8 mouse cellular contexts compared by ENCODE assay signal in the genomic region with DNA sequence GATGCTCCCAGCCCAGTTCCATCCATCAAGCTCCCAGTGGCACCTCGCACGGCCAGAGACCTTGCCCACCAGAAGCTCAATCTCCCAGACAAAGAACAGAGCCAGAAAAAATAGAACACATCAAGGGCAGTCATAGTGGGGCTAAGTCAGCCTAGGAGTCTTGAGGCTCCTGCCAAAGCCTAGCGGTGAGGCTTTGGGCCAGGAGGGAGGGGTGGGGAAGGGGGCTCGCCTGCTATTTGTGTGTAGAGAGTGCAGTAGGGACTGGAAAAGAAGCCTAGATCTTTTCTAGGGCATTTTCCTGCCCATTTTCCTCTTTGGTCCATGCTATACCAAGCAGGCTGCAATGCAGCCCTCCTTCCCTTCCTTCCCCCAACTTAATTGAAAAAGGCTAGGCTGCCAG.
DNase-seq lines count a peak whose midpoint lies in the region; ATAC-seq and TF ChIP-seq lines count a peak whose summit lies in the region.

No protein-coding gene starts in this region.

- 35% methylated on average over 4 of the region's 4 CpGs for WGBS in heart, postnatal 0 days
- WGBS in embryonic facial prominence, embryonic 13.5 days = 40% methylated on average over 4 of the region's 4 CpGs
- 16% methylated on average over 4 of the region's 4 CpGs for WGBS in hindbrain, embryonic 15.5 days
- WGBS in midbrain, embryonic 15.5 days = 29% methylated on average over 4 of the region's 4 CpGs

- no peak for TF ChIP-seq CTCF in heart, postnatal 0 days (IDR thresholded peaks at IDR 0.05; ENCODE audit: low read depth)

- H3K9ac ChIP-seq in heart, postnatal 0 days (replicated peaks; ENCODE audit: low read depth, low read length) = no peak overlapping the region
- H3K9ac ChIP-seq in embryonic facial prominence, embryonic 13.5 days = 0 out of 2 replicates have a peak overlapping the region, but pooled peaks have one; percentile 27
- H3K9ac ChIP-seq in hindbrain, embryonic 15.5 days = peak overlapping the region; percentile 5
- H3K9ac ChIP-seq in midbrain, embryonic 15.5 days = no peak overlapping the region

- DNase-seq in heart, postnatal 0 days (ENCODE audit: low spot score) = no peak
- no peak for DNase-seq in heart, postnatal 4 days
- DNase-seq in left cerebral cortex, postnatal 14 days (ENCODE audit: low spot score in 2 of 2) = no peak
- no peak for DNase-seq in testis, postnatal 10 days (ENCODE audit: low spot score)

- intact Hi-C loops in left cerebral cortex, postnatal 14 days (cut with DNase I) = no loop called here

- H3K27me3 ChIP-seq in heart, postnatal 0 days (ENCODE audit: control insufficient read depth, insufficient read depth, low read length) = no peaks in the 10 kb centered on the region
- peaks cover 10% of the 10 kb centered on the region for H3K27me3 ChIP-seq in embryonic facial prominence, embryonic 13.5 days
- H3K27me3 ChIP-seq in hindbrain, embryonic 15.5 days = no peaks in the 10 kb centered on the region
- H3K27me3 ChIP-seq in midbrain, embryonic 15.5 days (replicated peaks) = no peaks in the 10 kb centered on the region

- H3K4me1 ChIP-seq in heart, postnatal 0 days (ENCODE audit: control insufficient read depth, insufficient read depth) = no peaks in the 10 kb centered on the region; the same call in 1 of the 2 replicates
- H3K4me1 ChIP-seq in embryonic facial prominence, embryonic 13.5 days = peaks cover 36% of the 10 kb centered on the region
- peaks cover 49% of the 10 kb centered on the region for H3K4me1 ChIP-seq in hindbrain, embryonic 15.5 days (replicated peaks)
- H3K4me1 ChIP-seq in midbrain, embryonic 15.5 days = peaks cover 53% of the 10 kb centered on the region

- 0 out of 2 replicates have a peak overlapping the region, but pooled peaks have one; percentile 30 for H3K4me2 ChIP-seq in heart, postnatal 0 days (ENCODE audit: low read depth, low read length)
- H3K4me2 ChIP-seq in embryonic facial prominence, embryonic 13.5 days = peak overlapping the region; percentile 42
- H3K4me2 ChIP-seq in hindbrain, embryonic 15.5 days = peak overlapping the region; percentile 43
- peak overlapping the region; percentile 46 for H3K4me2 ChIP-seq in midbrain, embryonic 15.5 days

- H3K4me3 ChIP-seq in heart, postnatal 0 days (ENCODE audit: low read depth, low read length) = no peak overlapping the region
- peak overlapping the region; percentile 38 for H3K4me3 ChIP-seq in embryonic facial prominence, embryonic 13.5 days
- peak overlapping the region; percentile 28 for H3K4me3 ChIP-seq in hindbrain, embryonic 15.5 days
- peak overlapping the region; percentile 35 for H3K4me3 ChIP-seq in midbrain, embryonic 15.5 days

- no peak for ATAC-seq in heart, postnatal 0 days (ENCODE audit: insufficient read depth, low read depth)
- no peak; the same call in 1 of the 2 replicates for ATAC-seq in embryonic facial prominence, embryonic 13.5 days (ENCODE audit: insufficient number of reproducible peaks, insufficient read depth, low FRiP score, low TSS enrichment, low read depth)
- peak; percentile 4; the same call in 1 of the 2 replicates for ATAC-seq in hindbrain, embryonic 15.5 days (ENCODE audit: low FRiP score, low read depth)
- ATAC-seq in midbrain, embryonic 15.5 days (replicated peaks) = no peak; the same call in 1 of the 2 replicates
- no peak for ATAC-seq in granulocyte monocyte progenitor cell, adult 5-6 weeks (replicated peaks; ENCODE audit: poor library complexity, severe bottlenecking)

- no peaks in the 10 kb centered on the region for H3K36me3 ChIP-seq in heart, postnatal 0 days (replicated peaks; ENCODE audit: control insufficient read depth, insufficient read depth, low read length)
- H3K36me3 ChIP-seq in embryonic facial prominence, embryonic 13.5 days = no peaks in the 10 kb centered on the region
- H3K36me3 ChIP-seq in hindbrain, embryonic 15.5 days = no peaks in the 10 kb centered on the region
- H3K36me3 ChIP-seq in midbrain, embryonic 15.5 days (replicated peaks) = no peaks in the 10 kb centered on the region

- H3K9me3 ChIP-seq in heart, postnatal 0 days (replicated peaks; ENCODE audit: control insufficient read depth, low read length) = no peaks in the 10 kb centered on the region
- no peaks in the 10 kb centered on the region for H3K9me3 ChIP-seq in embryonic facial prominence, embryonic 13.5 days
- no peaks in the 10 kb centered on the region for H3K9me3 ChIP-seq in hindbrain, embryonic 15.5 days
- no peaks in the 10 kb centered on the region for H3K9me3 ChIP-seq in midbrain, embryonic 15.5 days

- TF ChIP-seq EP300 in heart, postnatal 0 days (IDR thresholded peaks at IDR 0.05; ENCODE audit: low read depth) = no peak

- no peak overlapping the region for H3K27ac ChIP-seq in heart, postnatal 0 days (ENCODE audit: low read depth)
- peak overlapping the region; percentile 73 for H3K27ac ChIP-seq in embryonic facial prominence, embryonic 13.5 days
- peak overlapping the region; percentile 84 for H3K27ac ChIP-seq in hindbrain, embryonic 15.5 days (replicated peaks)
- H3K27ac ChIP-seq in midbrain, embryonic 15.5 days = peak overlapping the region; percentile 79

Comparison
In these comparisons a context has a peak if more than half of its experiments do, and no peak if none do; other contexts are left out.
1. H3K9ac ChIP-seq: peak in embryonic facial prominence, embryonic 13.5 days (single experiment) and hindbrain, embryonic 15.5 days (single experiment); none in heart, postnatal 0 days (single experiment) and midbrain, embryonic 15.5 days (single experiment).
2. Peak in every context shown above with its lines, with median percentiles within 50 percentile points of each other: H3K4me2 ChIP-seq.